Mouse (Mus musculus) CH12.LX (cell line): ENCODE measurements around the gene C130050O18Rik. TPM values are rescaled to one million over a fixed set of nuclear protein-coding genes. Genes with fewer than 3 reads are reported as not detected.
A peak's percentile ranks its signal among the peaks of the same experiment; 100 is the strongest.

Experiments
- DNase-seq: peaks from one replicate; pipeline ENCODE4 v3.0.0-alpha.2; 2013; ENCODE audit errors: extremely low read depth
- H3K27ac ChIP-seq: 2 replicates; pipeline ENCODE4 v1.5.1; 2012; ENCODE audit warnings: low read depth, mild to moderate bottlenecking, control low read depth, moderate library complexity; ENCODE audit not compliant: insufficient read depth
- H3K27me3 ChIP-seq: replicated peaks from 2 replicates; pipeline ENCODE3; 2012; ENCODE audit warnings: inconsistent platforms
- H3K36me3 ChIP-seq, 2 experiments: replicated peaks in 1 of 2; 2 replicates each; pipeline versions ENCODE3 to v1.6.1; 2012; ENCODE audit warnings: inconsistent platforms in 1 of 2, low read length in 1 of 2, mild to moderate bottlenecking in 1 of 2, mixed read lengths in 1 of 2, moderate library complexity in 1 of 2; ENCODE audit not compliant: control insufficient read depth in 1 of 2, insufficient read depth in 1 of 2
- H3K4me1 ChIP-seq, 2 experiments: 2 replicates each; pipeline ENCODE4 v1.6.1; 2012; ENCODE audit warnings: inconsistent platforms in 1 of 2, moderate library complexity in 1 of 2; ENCODE audit not compliant: insufficient read depth in 2 of 2, control insufficient read depth in 1 of 2
- H3K4me2 ChIP-seq: 2 replicates; pipeline ENCODE4 v1.6.1; 2012; ENCODE audit warnings: low read depth, mild to moderate bottlenecking, control low read depth; ENCODE audit not compliant: poor library complexity, insufficient read depth, severe bottlenecking
- H3K4me3 ChIP-seq, 3 experiments: fragments of 150-350 bp in 1 of 3; sonication (generic) in 1 of 3; replicated peaks in 1 of 3; 2 replicates each; pipeline versions ENCODE3 to v1.5.1; 2011 to 2012; ENCODE audit warnings: low read depth in 2 of 3, low read length in 2 of 3, mild to moderate bottlenecking in 2 of 3, moderate library complexity in 2 of 3, control low read depth in 1 of 3, improper control_type of control experiment in 1 of 3, inconsistent platforms in 1 of 3, mixed read lengths in 1 of 3; ENCODE audit not compliant: poor library complexity in 1 of 3
- H3K79me2 ChIP-seq: replicated peaks from 2 replicates; pipeline ENCODE4 v1.6.1; 2012; ENCODE audit warnings: mild to moderate bottlenecking, moderate library complexity; ENCODE audit not compliant: control insufficient read depth, poor library complexity, insufficient read depth, severe bottlenecking; ENCODE audit errors: extremely low read depth
- H3K9ac ChIP-seq: 2 replicates; pipeline ENCODE4 v1.6.1; 2012; ENCODE audit warnings: low read depth, mild to moderate bottlenecking, control low read depth, moderate library complexity; ENCODE audit not compliant: insufficient read depth
- H3K9me3 ChIP-seq: replicated peaks from 2 replicates; pipeline ENCODE3; 2012; ENCODE audit warnings: low read length, inconsistent platforms, mixed read lengths
- CHD1 ChIP-seq: IDR thresholded peaks from 2 replicates; pipeline ENCODE4 v1.6.1; 2012; ENCODE audit warnings: low read depth, low read length, improper control_type of control experiment, inconsistent platforms
- ELF1 ChIP-seq: IDR thresholded peaks from 2 replicates; pipeline ENCODE4 v1.6.1; 2014; ENCODE audit warnings: low read depth, mild to moderate bottlenecking, inconsistent platforms, low read length, improper control_type of control experiment
- JUND ChIP-seq: conservative IDR thresholded peaks from 2 replicates; pipeline ENCODE4 v1.6.1; 2011; ENCODE audit warnings: low read depth, low read length, improper control_type of control experiment
- MAFK ChIP-seq: IDR thresholded peaks from 2 replicates; pipeline ENCODE4 v1.6.1; 2011; ENCODE audit warnings: low read length, improper control_type of control experiment; ENCODE audit not compliant: insufficient replicate concordance
- MAX ChIP-seq: IDR thresholded peaks from 2 replicates; pipeline ENCODE4 v1.6.1; 2011; ENCODE audit warnings: low read length, improper control_type of control experiment
- MXI1 ChIP-seq: IDR thresholded peaks from 2 replicates; pipeline ENCODE4 v1.6.1; 2011; ENCODE audit warnings: mild to moderate bottlenecking, low read depth, low read length, improper control_type of control experiment
- NELFE ChIP-seq: IDR thresholded peaks from 2 replicates; pipeline ENCODE4 v1.6.1; 2011; ENCODE audit warnings: low read depth, low read length, improper control_type of control experiment
- NRF1 ChIP-seq: IDR thresholded peaks from 2 replicates; pipeline ENCODE4 v1.6.1; 2014; ENCODE audit warnings: low read depth, mild to moderate bottlenecking, inconsistent platforms, low read length, improper control_type of control experiment, moderate library complexity
- POLR2A ChIP-seq: IDR thresholded peaks from 2 replicates; pipeline ENCODE4 v1.6.1; 2011; ENCODE audit warnings: low read depth, mild to moderate bottlenecking, improper control_type of control experiment, low read length
- RAD21 ChIP-seq: IDR thresholded peaks from 2 replicates; pipeline ENCODE4 v1.6.1; 2011; ENCODE audit warnings: low read depth, mild to moderate bottlenecking, low read length, improper control_type of control experiment, moderate library complexity
- RCOR1 ChIP-seq: conservative IDR thresholded peaks from 2 replicates; pipeline ENCODE4 v1.6.1; 2012; ENCODE audit warnings: low read depth, mild to moderate bottlenecking, inconsistent platforms, low read length, improper control_type of control experiment
- SIN3A ChIP-seq: IDR thresholded peaks from 2 replicates; pipeline ENCODE4 v1.6.1; 2012; ENCODE audit warnings: low read length, improper control_type of control experiment, inconsistent platforms
- SMC3 ChIP-seq: IDR thresholded peaks from 2 replicates; pipeline ENCODE4 v1.6.1; 2011; ENCODE audit warnings: low read depth, low read length, improper control_type of control experiment
- TCF12 ChIP-seq: IDR thresholded peaks from 2 replicates; pipeline ENCODE4 v1.6.1; 2014; ENCODE audit warnings: low read depth, mild to moderate bottlenecking, inconsistent platforms, low read length, improper control_type of control experiment
- USF1 ChIP-seq: IDR thresholded peaks from 2 replicates; pipeline ENCODE4 v1.6.1; 2014; ENCODE audit warnings: low read depth, mild to moderate bottlenecking, inconsistent platforms, low read length, improper control_type of control experiment
- ZNF384 ChIP-seq: IDR thresholded peaks from 2 replicates; pipeline ENCODE4 v1.6.1; 2012; ENCODE audit warnings: low read depth, low read length, improper control_type of control experiment, inconsistent platforms
- dilution Hi-C: fragments of 300-500 bp; cut with MboI; formaldehyde crosslinking; loops from 2 replicates; pipeline ENCODE4 v1.14.3; 2020; ENCODE audit warnings: low sequenced_read_pairs; ENCODE audit not compliant: extremely low pct_unique_long_range_greater_than_20kb, extremely low pct_ligation_motif_present
- in situ Hi-C: fragments of 300-500 bp; cut with MboI; formaldehyde crosslinking; loops from 3 replicates; pipeline ENCODE4 v1.14.3; 2019; ENCODE audit warnings: low sequenced_read_pairs, low pct_ligation_motif_present, low pct_unique_long_range_greater_than_20kb, mixed read lengths
- polyA plus RNA-seq: library from polyadenylated mRNA; unstranded; fragments of >175 nt; gene quantifications from 2 replicates; pipeline ENCODE4 v1.2.1, GENCODE M21; 2012; ENCODE audit warnings: low read depth; ENCODE audit not compliant: insufficient read length
- total RNA-seq, 2 experiments: library from RNA; depleted of rRNA; stranded (reverse); fragments of 300-350 nt in 1 of 2; fragments of >200 nt in 1 of 2; gene quantifications; 2 replicates each; pipeline ENCODE4 v1.2.3; 2012 to 2014

Gene C130050O18Rik
- total and polyA plus RNA-seq, 3 experiments = 0.54 TPM; not detected in 2

DNA sequence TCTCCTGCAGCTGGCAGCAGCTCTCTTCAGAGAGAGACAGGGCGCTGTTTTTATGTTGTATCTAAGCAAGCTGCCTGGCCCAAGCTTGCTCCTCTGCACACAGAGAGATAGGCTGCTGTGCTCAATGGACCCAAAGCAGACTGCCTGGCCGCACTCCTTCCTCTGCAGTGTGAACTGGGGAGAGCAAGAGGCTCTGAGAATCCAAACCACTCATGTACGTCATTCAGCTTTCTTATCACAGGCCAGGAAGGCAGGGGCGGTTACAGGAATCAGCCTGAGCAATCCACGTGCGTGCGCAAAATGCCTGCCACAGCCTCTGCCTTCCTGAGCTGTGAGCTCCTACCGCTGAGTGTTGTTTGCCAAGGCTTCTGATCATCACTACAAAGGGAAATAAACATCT lies 22.3 kb upstream of the C130050O18Rik start:
- H3K27me3 ChIP-seq = no peaks in the 10 kb centered on the region
- peak; percentile 19 for DNase-seq
- no peak overlapping the region for H3K4me2 ChIP-seq
- H3K9ac ChIP-seq = no peak overlapping the region
- dilution Hi-C loops (no loop called here), in situ Hi-C loops (no loop called here)
- TF ChIP-seq RCOR1 (no peak), RAD21 (no peak), TCF12 (no peak), ZNF384 (no peak)
- H3K4me1 ChIP-seq = peaks cover 0 to 24% of the 10 kb centered on the region in 2 experiments; a peak in 2 of 4 replicates
- no peaks in the 10 kb centered on the region for H3K9me3 ChIP-seq
- no peak overlapping the region for H3K27ac ChIP-seq
- peaks cover 0 to 37% of the 10 kb centered on the region in 2 experiments for H3K36me3 ChIP-seq
- H3K79me2 ChIP-seq = no peaks in the 10 kb centered on the region
- H3K4me3 ChIP-seq = no peak overlapping the region

DNA sequence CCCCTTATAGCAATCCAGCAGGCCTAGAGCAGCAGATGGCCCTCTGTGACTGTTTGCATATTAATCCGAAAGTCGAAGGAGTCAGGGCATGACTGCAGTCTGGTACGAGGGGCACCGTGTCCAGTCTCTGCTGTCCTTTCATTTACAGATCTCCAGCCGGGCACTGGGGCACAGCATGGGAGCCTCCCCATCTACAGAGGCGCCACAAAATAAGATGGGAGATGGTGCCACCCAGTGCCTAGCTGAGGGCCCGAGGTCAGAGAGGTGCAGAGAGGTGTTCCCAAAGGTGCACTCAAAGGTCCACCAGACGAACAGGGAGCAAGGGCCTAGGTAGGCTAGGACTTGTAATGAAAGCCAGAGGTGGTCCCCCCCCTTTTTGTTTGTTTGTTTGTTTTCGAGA lies 21.8 kb upstream of the C130050O18Rik start:
- Histone ChIP-seq H3K79me2 (no peaks in the 10 kb centered on the region), H3K9me3 (no peaks in the 10 kb centered on the region)
- TF ChIP-seq POLR2A = no peak
- TF ChIP-seq CHD1 = no peak
- TF ChIP-seq NELFE = no peak
- no peak for TF ChIP-seq ELF1
- TF ChIP-seq NRF1 = no peak
- TF ChIP-seq ZNF384 = no peak
- no peak for TF ChIP-seq SMC3
- no peak for TF ChIP-seq MAX
- no peak for TF ChIP-seq USF1
- no peak for TF ChIP-seq RAD21
- no peak for TF ChIP-seq SIN3A
- TF ChIP-seq MAFK = no peak
- no peak for TF ChIP-seq JUND
- TF ChIP-seq, all 38 proteins: peak for 0
- Histone ChIP-seq H3K4me1 (peaks cover 0 to 29% of the 10 kb centered on the region in 2 experiments; a peak in 2 of 4 replicates), H3K36me3 (peaks cover 0 to 36% of the 10 kb centered on the region in 2 experiments), H3K9ac (no peak overlapping the region), H3K27ac (no peak overlapping the region), H3K4me3 (no peak overlapping the region), H3K27me3 (no peaks in the 10 kb centered on the region), H3K4me2 (no peak overlapping the region)
- no peak for DNase-seq
- dilution Hi-C loops (no loop called here), in situ Hi-C loops (no loop called here)

DNA sequence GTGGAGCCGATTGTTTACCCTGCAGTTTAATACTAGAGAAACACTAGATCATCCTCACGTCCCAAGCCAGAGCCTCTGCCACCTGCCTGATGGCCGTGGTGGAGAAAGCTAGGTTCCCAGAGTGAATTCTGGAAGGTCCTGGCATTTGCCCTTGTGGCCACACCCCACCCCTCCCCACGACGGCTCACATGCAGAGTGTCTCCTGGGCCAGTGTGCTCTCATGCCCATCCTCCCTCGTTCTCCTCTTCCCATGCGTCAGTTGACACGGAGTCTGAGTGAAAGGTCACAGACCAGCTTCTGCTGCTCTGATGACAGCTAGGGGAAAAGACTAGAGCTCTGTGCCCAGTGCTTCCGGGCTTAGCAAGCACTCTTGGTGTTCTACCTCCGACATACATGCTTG lies 20.5 kb upstream of the C130050O18Rik start:
- Histone ChIP-seq H3K4me1 (peaks cover 0 to 42% of the 10 kb centered on the region in 2 experiments; a peak in 2 of 4 replicates), H3K79me2 (no peaks in the 10 kb centered on the region), H3K9ac (no peak overlapping the region), H3K27ac (no peak overlapping the region), H3K9me3 (no peaks in the 10 kb centered on the region), H3K4me2 (no peak overlapping the region), H3K36me3 (peaks cover 0 to 41% of the 10 kb centered on the region in 2 experiments), H3K27me3 (no peaks in the 10 kb centered on the region), H3K4me3 (no peak overlapping the region)
- no peak for DNase-seq
- in situ Hi-C loops = no loop called here
- dilution Hi-C loops = no loop called here
- TF ChIP-seq MXI1 (no peak), SIN3A (no peak)
